Mouse (Mus musculus) hindbrain, embryonic 13.5 days (tissue): Measurements from ENCODE around the gene Kndc1. TPM values are rescaled to one million over a fixed set of nuclear protein-coding genes. Genes with fewer than 3 reads are reported as not detected.

Source experiments
- ATAC-seq: fragments of 200-750 bp; cut with Nextera tagmentation; 2 replicates; pipeline ENCODE4 v1.8.0; 2017; ENCODE audit warnings: moderate TSS enrichment; ENCODE audit not compliant: low FRiP score
- H3K27ac ChIP-seq: fragments of 300-500 bp; sonication (generic); 2 replicates; pipeline ENCODE4 v1.5.1; 2015; ENCODE audit warnings: inconsistent platforms, mild to moderate bottlenecking, moderate library complexity
- H3K27me3 ChIP-seq: fragments of 300-500 bp; sonication (generic); 2 replicates; pipeline ENCODE4 v1.6.1; 2015; ENCODE audit warnings: mild to moderate bottlenecking, inconsistent platforms
- H3K36me3 ChIP-seq: fragments of 300-500 bp; sonication (generic); 2 replicates; pipeline ENCODE4 v1.6.1; 2015; ENCODE audit warnings: mild to moderate bottlenecking, inconsistent platforms
- H3K4me1 ChIP-seq: fragments of 300-500 bp; sonication (generic); replicated peaks from 2 replicates; pipeline ENCODE4 v1.6.1; 2015; ENCODE audit warnings: inconsistent platforms
- H3K4me2 ChIP-seq: fragments of 300-500 bp; sonication (generic); 2 replicates; pipeline ENCODE4 v1.6.1; 2015; ENCODE audit warnings: inconsistent platforms, mild to moderate bottlenecking, moderate library complexity
- H3K4me3 ChIP-seq: fragments of 300-500 bp; sonication (generic); 2 replicates; pipeline ENCODE4 v1.5.1; 2015; ENCODE audit warnings: mild to moderate bottlenecking, inconsistent platforms
- H3K9ac ChIP-seq: fragments of 300-500 bp; sonication (generic); 2 replicates; pipeline ENCODE4 v1.6.1; 2015; ENCODE audit warnings: mild to moderate bottlenecking, inconsistent platforms
- H3K9me3 ChIP-seq: fragments of 300-500 bp; sonication (generic); 2 replicates; pipeline ENCODE4 v1.6.1; 2016; ENCODE audit warnings: inconsistent platforms
- WGBS: fragments of 180-500 bp; shearing (Covaris S2); methylation state at CpG from one replicate; pipeline ENCODE4 v1.1.7; 2015; 5-methylcytosine and 5-hydroxymethylcytosine counted together
- polyA plus RNA-seq: library from polyadenylated mRNA; unstranded; fragments of >200 nt; fragmentation: Nextera tagmentation; extraction: Ambion mirVana; gene quantifications from 2 replicates; pipeline ENCODE4 v1.2.1, GENCODE M21; 2015

Kndc1 gene
- polyA plus RNA-seq, 1 experiment from 2014 or later, result 8.3 TPM

DNA sequence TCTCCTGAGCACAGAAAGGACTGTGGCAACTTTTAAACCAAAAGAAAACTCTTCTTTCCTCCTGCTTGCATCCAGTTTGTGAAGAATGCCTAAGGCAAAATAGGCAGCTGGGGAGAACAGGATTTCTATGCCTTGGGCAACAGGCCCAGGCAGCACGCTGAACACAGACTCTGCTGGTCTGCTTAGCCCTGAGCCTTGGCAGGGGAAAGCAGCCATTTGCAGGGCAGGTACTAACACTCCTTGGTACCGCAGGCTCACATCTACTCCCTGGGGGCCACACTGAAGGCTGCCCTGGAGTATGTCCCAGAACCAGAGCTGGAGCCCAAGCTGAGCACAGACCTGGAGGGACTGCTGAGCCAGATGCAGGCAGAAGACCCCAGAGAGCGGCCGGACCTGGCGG, 13.7 kb downstream of the Kndc1 start:
- Histone ChIP-seq H3K27ac (0 out of 2 replicates have a peak overlapping the region, but pooled peaks have one; percentile 30), H3K4me1 (peaks cover 40% of the 10 kb centered on the region), H3K9ac (no peak overlapping the region), H3K36me3 (peaks cover under 1% of the 10 kb centered on the region), H3K4me2 (no peak overlapping the region), H3K27me3 (peaks cover 21% of the 10 kb centered on the region), H3K9me3 (no peaks in the 10 kb centered on the region), H3K4me3 (no peak overlapping the region)
- no peak for ATAC-seq
- WGBS, result 65% methylated on average over 5 of the region's 5 CpGs

DNA sequence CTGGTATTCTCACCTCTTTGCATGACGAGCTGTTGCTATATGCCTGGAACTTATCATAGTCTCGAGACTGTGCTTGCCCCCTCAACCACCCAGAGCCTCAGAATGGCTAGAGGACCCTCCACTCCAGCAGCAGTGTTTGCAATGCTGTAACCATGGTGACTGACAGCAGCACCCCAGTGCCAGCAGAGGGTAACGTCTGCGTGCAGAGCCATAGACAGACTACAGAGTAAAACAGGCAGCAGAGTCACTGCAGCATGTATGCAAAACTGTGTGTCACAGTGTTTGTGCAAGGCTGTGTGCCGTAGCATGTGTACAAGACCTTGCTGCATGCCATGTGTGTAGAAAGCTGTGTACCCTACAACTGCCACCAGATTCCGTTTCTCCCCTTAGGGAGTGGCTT, 15.0 kb downstream of the Kndc1 start:
- no peak for ATAC-seq
- 34% methylated on average over 6 of the region's 6 CpGs for WGBS
- H3K4me1 ChIP-seq, result peaks cover 46% of the 10 kb centered on the region
- H3K4me3 ChIP-seq, result no peak overlapping the region
- H3K4me2 ChIP-seq, result no peak overlapping the region
- peak overlapping the region; percentile 5; the same call in 1 of the 2 replicates for H3K27ac ChIP-seq
- H3K27me3 ChIP-seq, result peaks cover 34% of the 10 kb centered on the region
- no peaks in the 10 kb centered on the region for H3K36me3 ChIP-seq
- H3K9me3 ChIP-seq, result no peaks in the 10 kb centered on the region
- peak overlapping the region; percentile 3; the same call in 1 of the 2 replicates for H3K9ac ChIP-seq

DNA sequence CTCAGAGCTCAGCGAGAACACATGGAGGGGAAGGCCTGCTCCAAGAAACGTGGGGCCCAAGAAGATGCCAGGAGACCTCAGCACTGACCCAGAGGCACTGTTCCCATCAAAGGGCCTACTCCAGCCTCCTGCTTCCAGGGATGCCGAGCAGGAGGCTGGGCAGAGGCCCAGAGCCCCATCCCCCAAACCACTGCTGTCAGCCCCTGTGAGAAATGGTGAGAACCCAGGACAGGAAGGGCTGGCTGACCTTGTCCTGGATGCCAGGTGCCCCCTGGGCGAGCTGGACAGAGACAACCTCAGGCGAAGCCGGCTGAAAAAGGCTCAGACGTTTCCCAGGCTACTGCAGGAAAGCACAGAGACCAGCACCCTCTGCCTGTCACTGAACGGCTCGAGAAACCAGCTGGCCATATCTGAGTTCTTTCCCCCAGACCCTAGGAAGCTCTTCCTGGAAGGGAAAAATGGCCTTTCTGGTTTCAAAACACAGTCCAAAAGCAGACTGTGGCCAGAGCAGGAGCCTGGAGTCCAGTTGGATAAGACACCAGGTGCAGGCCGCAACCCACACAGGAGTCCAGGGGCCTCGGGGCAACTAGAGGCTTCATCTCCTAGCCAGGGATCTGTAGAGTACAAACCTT, 15.8 kb downstream of the Kndc1 start:
- 59% methylated on average over 11 of the region's 11 CpGs for WGBS
- Histone ChIP-seq H3K27me3 (peaks cover 42% of the 10 kb centered on the region), H3K36me3 (no peaks in the 10 kb centered on the region), H3K4me3 (no peak overlapping the region), H3K9me3 (no peaks in the 10 kb centered on the region), H3K4me1 (peaks cover 43% of the 10 kb centered on the region), H3K4me2 (no peak overlapping the region), H3K27ac (no peak overlapping the region), H3K9ac (0 out of 2 replicates have a peak overlapping the region, but pooled peaks have one; percentile 3)
- no peak for ATAC-seq

DNA sequence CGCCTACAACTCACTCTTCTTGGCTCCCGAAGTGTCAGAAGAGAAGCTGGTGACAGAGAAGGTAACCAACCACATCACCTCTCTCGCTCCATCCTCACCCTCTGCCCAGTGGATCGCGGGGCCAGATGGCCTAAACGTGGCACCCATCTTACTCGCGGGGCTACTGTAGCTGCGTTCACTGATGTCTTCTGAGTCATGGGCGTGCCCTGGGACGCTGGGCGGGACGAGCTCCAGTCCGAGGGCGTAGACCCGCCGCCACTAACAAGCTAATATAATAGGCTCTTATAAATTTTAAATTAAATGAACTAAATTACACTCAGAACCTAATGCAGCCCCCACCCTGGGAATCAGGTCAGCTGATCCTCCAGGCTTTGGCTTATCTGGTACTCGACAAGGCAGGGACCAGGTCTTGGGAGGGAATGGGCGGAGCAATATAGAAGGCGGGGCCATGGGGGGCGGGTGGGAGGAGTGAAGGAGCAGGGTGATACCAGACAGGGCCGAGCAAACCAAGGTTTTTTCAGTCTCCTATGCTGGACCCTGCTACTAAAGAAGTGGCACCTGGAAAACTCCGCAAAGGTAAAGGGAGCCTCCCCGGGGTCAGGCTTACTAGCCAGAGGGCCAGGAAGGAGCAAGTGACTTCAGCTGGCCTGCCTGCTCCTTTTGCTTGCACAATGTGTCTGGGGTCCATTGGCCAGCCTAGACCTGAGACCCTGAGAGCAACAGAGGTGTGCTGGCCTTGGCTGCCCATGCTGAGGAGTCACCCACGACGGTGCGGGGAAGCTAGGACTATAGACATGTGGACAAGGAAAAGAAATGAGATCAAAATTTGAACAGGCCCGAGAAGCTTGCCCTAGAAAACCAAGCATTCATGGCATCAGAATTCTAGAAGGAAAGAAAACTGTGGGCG, 19.9 kb downstream of the Kndc1 start:
- H3K4me3 ChIP-seq, result peak overlapping the region; percentile 23
- peaks cover 28% of the 10 kb centered on the region for H3K4me1 ChIP-seq
- 10% methylated on average over 29 of the region's 29 CpGs for WGBS
- peak overlapping the region; percentile 48 for H3K4me2 ChIP-seq
- H3K27ac ChIP-seq, result no peak overlapping the region
- no peak overlapping the region for H3K9ac ChIP-seq
- ATAC-seq, result peak; percentile 60; the same call in 1 of the 2 replicates
- H3K36me3 ChIP-seq, result no peaks in the 10 kb centered on the region
- H3K27me3 ChIP-seq, result peaks cover 67% of the 10 kb centered on the region
- no peaks in the 10 kb centered on the region for H3K9me3 ChIP-seq

DNA sequence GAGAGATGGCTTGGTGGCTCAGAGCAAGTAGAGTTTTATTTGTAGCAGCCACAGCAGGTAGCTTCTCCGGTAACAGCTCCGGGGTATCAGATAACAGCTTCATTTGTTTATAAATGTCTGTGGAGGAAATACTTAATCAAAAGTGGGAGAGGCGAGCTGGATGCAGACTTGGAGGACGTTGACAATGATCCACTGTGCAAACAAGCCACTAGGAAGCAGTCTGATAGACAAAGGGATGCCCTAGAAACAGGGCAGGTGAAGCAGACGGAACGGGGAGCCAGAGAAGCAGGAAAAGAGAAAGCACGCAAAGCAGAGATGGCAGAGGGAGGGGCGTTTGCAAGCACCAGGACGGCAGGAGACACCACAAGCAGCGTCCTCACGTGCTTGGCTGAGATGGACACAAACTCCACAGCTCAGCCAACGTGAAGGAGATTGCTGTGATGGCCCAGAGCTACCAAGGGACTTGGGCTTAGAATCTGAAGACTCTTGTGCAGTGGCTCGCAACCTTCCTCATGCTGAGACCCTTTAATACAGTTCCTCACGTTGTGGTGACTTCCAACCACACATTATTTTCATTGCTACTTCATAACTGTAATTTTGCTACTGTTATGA, 21.3 kb downstream of the Kndc1 start:
- 5% methylated on average over 14 of the region's 14 CpGs for WGBS
- ATAC-seq, result no peak
- peaks cover 75% of the 10 kb centered on the region for H3K27me3 ChIP-seq
- H3K36me3 ChIP-seq, result no peaks in the 10 kb centered on the region
- H3K4me3 ChIP-seq, result no peak overlapping the region
- no peak overlapping the region for H3K27ac ChIP-seq
- no peaks in the 10 kb centered on the region for H3K9me3 ChIP-seq
- H3K4me1 ChIP-seq, result peaks cover 19% of the 10 kb centered on the region
- peak overlapping the region; percentile 28 for H3K4me2 ChIP-seq
- H3K9ac ChIP-seq, result 0 out of 2 replicates have a peak overlapping the region, but pooled peaks have one; percentile 36

DNA sequence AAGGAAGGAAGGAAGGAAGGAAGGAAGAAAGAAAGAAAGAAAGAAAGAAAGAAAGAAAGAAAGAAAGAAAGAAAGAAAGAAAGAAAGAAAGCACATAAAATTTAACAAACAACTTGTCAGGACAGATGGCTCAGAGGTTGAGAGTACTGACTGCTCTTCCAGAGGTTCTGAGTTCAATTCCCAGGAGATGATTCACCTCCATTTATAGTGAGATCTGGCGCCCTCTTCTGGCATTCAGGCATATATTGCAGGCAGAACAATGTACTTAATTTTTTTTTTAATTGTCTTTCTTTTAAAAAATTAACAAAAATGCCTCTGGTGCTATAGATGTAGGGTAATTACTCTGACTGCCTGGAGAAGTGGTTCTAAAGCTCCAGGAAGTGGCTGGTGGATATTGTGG, 21.8 kb downstream of the Kndc1 start:
- H3K4me1 ChIP-seq, result peaks cover 19% of the 10 kb centered on the region
- H3K4me2 ChIP-seq, result no peak overlapping the region
- H3K4me3 ChIP-seq, result no peak overlapping the region
- no peak overlapping the region for H3K9ac ChIP-seq
- ATAC-seq, result no peak
- 4% methylated on average over 1 of the region's 1 CpGs for WGBS
- H3K27me3 ChIP-seq, result peaks cover 75% of the 10 kb centered on the region
- H3K9me3 ChIP-seq, result no peaks in the 10 kb centered on the region
- no peaks in the 10 kb centered on the region for H3K36me3 ChIP-seq
- H3K27ac ChIP-seq, result no peak overlapping the region

DNA sequence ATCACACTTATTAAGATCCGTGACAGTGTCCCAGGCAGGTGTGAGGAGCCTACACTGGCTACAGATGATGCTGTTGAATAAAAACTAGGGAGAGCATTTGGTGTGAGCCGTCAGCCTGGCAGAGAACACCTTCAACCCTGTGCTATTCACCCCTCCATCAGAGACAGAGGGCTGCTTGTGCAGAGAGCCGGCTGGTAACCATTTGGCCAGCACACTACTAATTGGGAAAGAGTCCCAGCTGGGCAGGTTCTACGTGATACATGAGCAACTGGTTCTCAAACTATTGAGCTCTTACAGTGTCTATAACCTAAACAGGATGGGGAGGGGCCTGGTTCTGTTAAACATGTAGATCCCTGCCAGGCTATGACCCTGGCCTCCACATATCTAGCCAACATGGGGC, 23.8 kb downstream of the Kndc1 start:
- Histone ChIP-seq H3K4me1 (peaks cover 19% of the 10 kb centered on the region), H3K4me2 (no peak overlapping the region), H3K27ac (no peak overlapping the region), H3K27me3 (peaks cover 59% of the 10 kb centered on the region), H3K36me3 (no peaks in the 10 kb centered on the region), H3K9me3 (no peaks in the 10 kb centered on the region), H3K9ac (no peak overlapping the region), H3K4me3 (no peak overlapping the region)
- 78% methylated on average over 4 of the region's 4 CpGs for WGBS
- no peak for ATAC-seq

DNA sequence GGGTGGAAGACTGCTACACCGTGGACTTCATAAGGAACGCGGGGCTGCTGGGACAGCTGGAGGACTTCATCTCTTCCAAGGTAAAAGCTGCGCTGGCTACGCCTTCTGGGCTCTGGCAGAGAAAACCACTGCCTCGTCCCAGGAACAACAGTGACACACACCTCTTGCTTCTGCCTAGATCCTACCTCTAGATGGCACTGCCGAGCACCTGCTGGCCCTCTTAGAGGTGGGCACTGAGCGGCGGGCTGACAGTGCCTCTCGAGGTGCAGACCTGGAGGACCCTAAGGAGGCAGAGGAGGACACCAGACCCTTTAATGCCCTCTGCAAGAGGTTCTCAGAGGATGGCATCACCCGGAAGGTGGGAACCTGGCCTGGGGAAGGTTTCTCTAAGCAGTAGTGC, 36.2 kb downstream of the Kndc1 start:
- 0 out of 2 replicates have a peak, but pooled peaks have one; percentile 71 for ATAC-seq
- Histone ChIP-seq H3K36me3 (peaks cover 61% of the 10 kb centered on the region), H3K4me2 (no peak overlapping the region), H3K9ac (no peak overlapping the region), H3K27me3 (peaks cover 30% of the 10 kb centered on the region), H3K9me3 (no peaks in the 10 kb centered on the region), H3K27ac (no peak overlapping the region), H3K4me1 (no peaks in the 10 kb centered on the region), H3K4me3 (no peak overlapping the region)
- 20% methylated on average over 11 of the region's 11 CpGs for whole genome bisulfite sequencing

DNA sequence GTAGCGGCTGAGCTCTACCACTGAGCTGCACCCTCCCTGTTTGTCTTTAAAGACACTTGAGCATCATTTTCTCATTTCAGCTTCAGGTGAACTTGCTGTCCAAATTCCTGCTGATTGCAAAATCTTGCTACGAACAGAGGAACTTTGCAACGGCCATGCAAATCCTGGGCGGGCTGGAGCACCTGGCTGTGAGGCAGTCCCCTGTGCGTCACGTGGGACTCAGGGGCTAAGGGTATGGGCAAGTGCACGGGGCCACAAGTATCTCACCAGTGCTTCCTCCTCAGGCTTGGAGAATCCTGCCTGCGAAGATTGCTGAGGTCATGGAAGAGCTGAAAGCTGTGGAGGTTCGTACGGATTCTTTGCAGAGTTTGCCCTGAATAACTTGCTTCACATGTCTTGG, 42.2 kb downstream of the Kndc1 start:
- no peaks in the 10 kb centered on the region for H3K4me1 ChIP-seq
- H3K9ac ChIP-seq, result no peak overlapping the region
- ATAC-seq, result no peak
- H3K4me2 ChIP-seq, result no peak overlapping the region
- H3K36me3 ChIP-seq, result peaks cover 33% of the 10 kb centered on the region
- H3K4me3 ChIP-seq, result no peak overlapping the region
- 92% methylated on average over 10 of the region's 10 CpGs for WGBS
- H3K27ac ChIP-seq, result no peak overlapping the region
- H3K9me3 ChIP-seq, result no peaks in the 10 kb centered on the region
- peaks cover 44% of the 10 kb centered on the region for H3K27me3 ChIP-seq

DNA sequence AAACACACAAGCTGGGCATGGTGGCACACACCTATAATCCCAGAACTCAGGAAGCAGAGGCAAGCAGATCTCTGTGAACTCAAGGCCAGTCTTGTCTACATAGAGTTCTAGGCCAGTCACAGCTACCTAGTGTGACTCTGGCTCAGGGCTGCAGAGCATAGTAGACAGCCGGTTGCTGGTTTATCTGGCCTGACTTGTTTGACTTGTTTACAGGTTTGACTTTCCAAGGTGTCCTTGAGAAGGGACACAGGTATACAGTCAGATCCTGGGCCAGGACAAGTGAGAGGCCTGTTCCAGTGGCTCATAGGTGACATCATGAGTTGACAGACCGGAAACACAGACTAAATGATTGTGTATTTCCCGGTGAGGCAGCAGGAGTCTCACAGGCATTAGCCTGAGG, 42.6 kb downstream of the Kndc1 start:
- Histone ChIP-seq H3K27me3 (peaks cover 44% of the 10 kb centered on the region), H3K9me3 (no peaks in the 10 kb centered on the region), H3K27ac (no peak overlapping the region), H3K4me3 (no peak overlapping the region), H3K36me3 (peaks cover 29% of the 10 kb centered on the region), H3K4me2 (no peak overlapping the region), H3K4me1 (no peaks in the 10 kb centered on the region), H3K9ac (no peak overlapping the region)
- WGBS, result 89% methylated on average over 3 of the region's 3 CpGs
- no peak for ATAC-seq

DNA sequence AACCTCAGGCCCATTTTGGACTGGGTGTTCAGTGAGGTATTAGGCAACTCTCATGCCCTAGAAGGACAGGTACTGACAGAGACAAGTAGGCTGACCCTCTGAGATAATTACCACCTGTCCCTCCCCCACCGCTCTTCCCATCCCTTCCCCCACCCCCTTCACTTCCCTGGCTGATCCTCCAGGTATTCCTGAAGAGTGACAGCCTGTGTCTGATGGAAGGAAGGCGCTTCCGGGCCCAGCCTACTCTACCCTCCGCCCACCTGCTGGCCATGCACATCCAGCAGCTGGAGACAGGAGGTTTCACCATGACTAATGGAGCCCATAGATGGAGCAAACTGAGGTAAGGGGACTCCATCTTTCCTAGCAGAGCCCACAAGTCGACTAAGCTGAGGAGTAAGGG, 43.3 kb downstream of the Kndc1 start:
- H3K4me1 ChIP-seq, result no peaks in the 10 kb centered on the region
- 71% methylated on average over 5 of the region's 5 CpGs for WGBS

DNA sequence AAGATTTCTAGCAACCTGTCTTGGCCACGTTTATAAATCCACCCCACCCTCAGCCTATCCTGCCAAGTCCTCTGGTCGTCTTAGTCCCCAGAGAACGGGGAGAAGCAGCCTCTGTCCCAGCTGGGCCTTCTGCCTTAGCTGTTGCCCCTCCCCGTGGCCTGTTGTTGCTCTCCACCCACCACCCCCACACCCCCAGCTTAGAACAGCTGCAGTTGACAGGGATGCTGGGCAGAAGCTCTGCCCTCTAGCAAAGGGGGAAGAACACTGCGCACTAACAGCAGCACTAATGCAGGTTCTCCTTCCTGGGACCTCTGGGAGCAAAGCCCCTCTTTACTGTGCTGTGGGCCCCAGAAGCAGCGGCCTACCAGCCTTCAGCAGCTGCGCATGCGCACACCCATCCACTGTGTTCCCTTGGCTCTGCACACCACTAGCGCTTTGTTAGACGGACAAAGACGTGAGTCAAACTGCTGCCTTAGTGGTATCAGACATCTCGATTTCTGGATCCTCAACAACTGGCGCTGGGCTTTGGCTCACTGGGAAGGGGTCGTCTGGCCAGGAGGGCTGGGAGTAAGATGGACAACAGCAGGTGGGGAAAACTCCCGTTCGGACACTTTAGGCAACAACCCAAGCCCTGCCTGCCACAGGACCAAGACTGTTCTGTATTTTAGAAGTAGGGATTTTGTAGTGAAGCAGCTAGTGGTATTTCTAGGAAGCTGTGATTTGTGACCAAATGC, 46.1 kb downstream of the Kndc1 start:
- Histone ChIP-seq H3K27ac (no peak overlapping the region), H3K4me1 (peaks cover 14% of the 10 kb centered on the region), H3K4me2 (no peak overlapping the region), H3K9me3 (no peaks in the 10 kb centered on the region), H3K4me3 (no peak overlapping the region), H3K27me3 (peaks cover 72% of the 10 kb centered on the region), H3K9ac (no peak overlapping the region), H3K36me3 (peaks cover 7% of the 10 kb centered on the region; the same call in 1 of the 2 replicates)
- no peak for ATAC-seq
- WGBS, result 68% methylated on average over 16 of the region's 16 CpGs

More for the DNA sequence above, 43.3 kb downstream of the Kndc1 start:
- peaks cover 22% of the 10 kb centered on the region for H3K36me3 ChIP-seq
- no peaks in the 10 kb centered on the region for H3K9me3 ChIP-seq
- H3K27me3 ChIP-seq, result peaks cover 44% of the 10 kb centered on the region
- no peak overlapping the region for H3K4me3 ChIP-seq
- ATAC-seq, result no peak
- no peak overlapping the region for H3K9ac ChIP-seq
- no peak overlapping the region for H3K4me2 ChIP-seq
- H3K27ac ChIP-seq, result no peak overlapping the region
